Mouse (Mus musculus) stomach, postnatal 0 days (tissue): ENCODE results near the gene Ptprt. TPM values are rescaled to one million over a fixed set of nuclear protein-coding genes. Genes with fewer than 3 reads are reported as not detected.
"Not testable (repeated sequence)": the region's sequence is repeated elsewhere in the genome, so short reads cannot be mapped to it uniquely, and the experiment has no call there.

Experiments
- ATAC-seq: fragments of 200-750 bp; cut with Nextera tagmentation; 2 replicates; pipeline ENCODE4 v1.8.0; 2017; ENCODE audit not compliant: low FRiP score, low TSS enrichment
- DNase-seq: peaks from one replicate; pipeline ENCODE4 v3.0.0-alpha.2; 2016; ENCODE audit warnings: low spot score
- H3K27ac ChIP-seq: fragments of 300-500 bp; sonication (generic); replicated peaks from 2 replicates; pipeline ENCODE4 v1.5.1; 2014; ENCODE audit warnings: mild to moderate bottlenecking, control low read depth
- H3K27me3 ChIP-seq: fragments of 300-500 bp; sonication (generic); 2 replicates; pipeline ENCODE4 v1.6.1; 2014; ENCODE audit warnings: low read length; ENCODE audit not compliant: control insufficient read depth, insufficient read depth
- H3K36me3 ChIP-seq: fragments of 300-500 bp; sonication (generic); 2 replicates; pipeline ENCODE4 v1.6.1; 2014; ENCODE audit warnings: low read length, mixed read lengths; ENCODE audit not compliant: control insufficient read depth, insufficient read depth
- H3K4me1 ChIP-seq: fragments of 300-500 bp; sonication (generic); replicated peaks from 2 replicates; pipeline ENCODE4 v1.6.1; 2014; ENCODE audit warnings: antibody characterized with exemption; ENCODE audit not compliant: control insufficient read depth, insufficient read depth
- H3K4me2 ChIP-seq: fragments of 300-500 bp; sonication (generic); replicated peaks from 2 replicates; pipeline ENCODE4 v1.6.1; 2014; ENCODE audit warnings: low read depth, mild to moderate bottlenecking, control low read depth, moderate library complexity
- H3K4me3 ChIP-seq: fragments of 300-500 bp; sonication (generic); 2 replicates; pipeline ENCODE4 v1.5.1; 2014; ENCODE audit warnings: low read depth, low read length, control low read depth
- H3K9ac ChIP-seq: fragments of 300-500 bp; sonication (generic); 2 replicates; pipeline ENCODE4 v1.6.1; 2014; ENCODE audit warnings: mild to moderate bottlenecking, low read length, control low read depth, mixed read lengths
- H3K9me3 ChIP-seq: fragments of 300-500 bp; sonication (generic); 2 replicates; pipeline ENCODE4 v1.6.1; 2016; ENCODE audit warnings: low read length; ENCODE audit not compliant: control insufficient read depth
- CTCF ChIP-seq: IDR thresholded peaks from 2 replicates; pipeline ENCODE4 v1.5.1; 2016; ENCODE audit warnings: antibody characterized with exemption, low read depth, mild to moderate bottlenecking, moderate library complexity
- EP300 ChIP-seq: optimal IDR thresholded peaks from 2 replicates; pipeline ENCODE3; 2016; ENCODE audit warnings: antibody characterized with exemption
- WGBS: fragments of 180-500 bp; shearing (Covaris S2); extraction: QIAGEN DNeasy Blood & Tissue Kit; methylation state at CpG from one replicate; pipeline ENCODE4 v1.1.7; 2014; 5-methylcytosine and 5-hydroxymethylcytosine counted together
- polyA plus RNA-seq: library from polyadenylated mRNA; unstranded; fragments of >200 nt; fragmentation: Nextera tagmentation; extraction: Ambion mirVana; gene quantifications from 2 replicates; pipeline ENCODE4 v1.2.1, GENCODE M21; 2015

Ptprt gene
- polyA plus RNA-seq, 1 experiment from 2014 or later: 0.89 TPM

DNA sequence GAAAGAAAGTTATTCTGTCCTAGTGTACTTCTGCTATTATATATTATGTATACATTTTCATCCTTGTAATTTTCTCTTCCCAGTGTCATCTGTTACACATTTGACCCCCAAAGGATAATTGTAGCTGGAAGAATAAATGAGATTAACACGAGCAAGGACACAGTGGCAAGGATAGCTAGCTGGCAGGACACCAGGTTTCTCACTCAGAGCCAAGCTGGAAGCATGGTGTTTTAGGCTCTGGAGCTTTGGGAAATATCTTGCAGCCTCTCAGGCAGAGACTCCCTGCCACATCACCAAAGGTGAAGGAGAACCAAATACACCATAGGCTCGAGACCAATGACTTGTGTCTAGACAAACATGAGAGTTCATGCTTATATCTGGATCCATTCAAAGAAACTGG is 1141.3 kb downstream of the Ptprt start:
- Histone ChIP-seq H3K4me2 (no peak overlapping the region), H3K9ac (no peak overlapping the region), H3K4me3 (no peak overlapping the region), H3K4me1 (no peaks in the 10 kb centered on the region), H3K9me3 (no peaks in the 10 kb centered on the region), H3K27ac (no peak overlapping the region), H3K36me3 (no peaks in the 10 kb centered on the region), H3K27me3 (no peaks in the 10 kb centered on the region)
- DNase-seq (no peak), ATAC-seq (no peak)
- no peak for TF ChIP-seq EP300
- TF ChIP-seq CTCF: no peak
- WGBS: 59% methylated on average over 2 of the region's 2 CpGs

- Histone ChIP-seq H3K4me3 (no peak overlapping the region), H3K9ac (no peak overlapping the region), H3K27me3 (no peaks in the 10 kb centered on the region), H3K4me1 (no peaks in the 10 kb centered on the region), H3K36me3 (no peaks in the 10 kb centered on the region), H3K9me3 (no peaks in the 10 kb centered on the region), H3K27ac (no peak overlapping the region), H3K4me2 (no peak overlapping the region)
- 26% methylated on average over 5 of the region's 5 CpGs for WGBS
- TF ChIP-seq CTCF: no peak
- no peak for TF ChIP-seq EP300
- ATAC-seq: no peak
- DNase-seq: no peak
Measured at GRCm38 (mm10) chr2:161516921-161517320, 1144.0 kb downstream of the Ptprt start.

DNA sequence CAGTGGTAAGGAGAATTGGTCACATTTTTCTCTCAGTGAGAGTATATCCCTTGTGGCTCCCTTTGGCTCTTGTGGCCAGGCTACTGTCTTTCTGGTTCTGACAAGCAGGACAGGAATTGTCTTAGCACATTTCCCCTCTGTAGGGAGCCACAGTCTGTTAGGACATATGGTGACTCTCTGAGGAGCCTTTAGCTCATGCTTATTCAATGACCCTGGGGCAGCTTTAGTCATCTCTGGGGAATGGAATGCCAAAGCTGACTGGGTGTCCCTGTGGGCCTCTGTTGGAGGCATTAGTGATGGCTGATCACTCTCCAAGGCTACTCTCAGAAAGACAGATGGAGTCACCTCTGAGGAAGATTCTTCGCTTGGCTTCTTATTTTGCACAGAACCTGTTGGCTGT is 1147.7 kb downstream of the Ptprt start:
- no peak overlapping the region for H3K9ac ChIP-seq
- no peaks in the 10 kb centered on the region for H3K4me1 ChIP-seq
- no peak overlapping the region for H3K27ac ChIP-seq
- DNase-seq (no peak), ATAC-seq (no peak)
- no peaks in the 10 kb centered on the region for H3K9me3 ChIP-seq
- H3K27me3 ChIP-seq: no peaks in the 10 kb centered on the region
- WGBS: 84% methylated on average over 1 of the region's 1 CpGs
- TF ChIP-seq CTCF (no peak), EP300 (no peak)
- no peak overlapping the region for H3K4me2 ChIP-seq
- no peak overlapping the region for H3K4me3 ChIP-seq
- H3K36me3 ChIP-seq: no peaks in the 10 kb centered on the region

GRCm38 (mm10) chr2:161511880-161512570 is 1148.9 kb downstream of the Ptprt start:
- not testable (repeated sequence) for H3K4me2 ChIP-seq, H3K27me3 ChIP-seq, H3K36me3 ChIP-seq, H3K27ac ChIP-seq, H3K9ac ChIP-seq, H3K4me1 ChIP-seq, DNase-seq, H3K4me3 ChIP-seq, H3K9me3 ChIP-seq
- peak; percentile 42 for TF ChIP-seq CTCF
- 0 out of 2 replicates have a peak, but pooled peaks have one; percentile 45 for ATAC-seq
- WGBS: 22% methylated on average over 5 of the region's 15 CpGs

DNA sequence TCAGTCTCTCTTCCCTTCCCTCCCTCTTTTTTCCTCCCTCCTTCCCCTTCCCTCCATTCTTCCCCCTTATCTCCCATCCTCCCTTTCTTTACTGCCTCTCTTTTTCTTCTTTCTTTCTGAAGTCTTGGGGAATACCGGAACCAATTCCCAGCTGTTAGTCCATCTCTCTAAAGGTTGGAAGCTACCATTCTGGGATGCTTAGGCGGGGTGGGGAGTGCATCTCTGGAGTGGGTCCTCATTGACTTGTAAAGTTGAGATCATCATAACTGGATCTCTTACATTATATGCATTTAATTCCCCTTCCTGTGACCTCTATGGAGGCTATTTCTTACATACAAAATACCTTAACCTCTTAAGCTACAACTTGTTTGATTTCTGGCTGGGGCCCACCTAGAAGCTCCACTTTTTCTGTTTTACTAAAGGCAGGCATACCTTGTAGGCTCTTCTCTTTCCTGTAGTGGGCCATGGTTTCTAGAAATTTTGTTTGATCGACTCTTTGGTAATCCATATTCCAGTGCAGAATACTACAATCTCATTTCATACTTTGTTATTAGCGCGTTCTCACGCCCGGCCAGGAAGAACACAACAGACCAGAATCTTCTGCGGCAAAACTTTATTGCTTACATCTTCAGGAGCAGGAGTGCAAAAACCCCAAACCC is 1149.7 kb downstream of the Ptprt start:
- no peaks in the 10 kb centered on the region for H3K9me3 ChIP-seq
- TF ChIP-seq CTCF (no peak), EP300 (no peak)
- 20% methylated on average over 8 of the region's 8 CpGs for WGBS
- ATAC-seq: no peak
- H3K4me2 ChIP-seq: peak overlapping the region; percentile 47
- no peak overlapping the region for H3K27ac ChIP-seq
- H3K4me3 ChIP-seq: peak overlapping the region; percentile 26
- DNase-seq: no peak
- H3K36me3 ChIP-seq: no peaks in the 10 kb centered on the region
- no peak overlapping the region for H3K9ac ChIP-seq
- H3K27me3 ChIP-seq: no peaks in the 10 kb centered on the region
- H3K4me1 ChIP-seq: no peaks in the 10 kb centered on the region
